Mouse (Mus musculus): ENCODE data around the gene BC049715.
"Not testable (repeated sequence)": the region's sequence is repeated elsewhere in the genome, so short reads cannot be mapped to it uniquely, and the experiment has no call there.

The BC049715 gene

GRCm38 (mm10) chr6:136827516-136827880 lies at the start of gene BC049715:
TSS of gene BC049715 (plus strand) at chr6:136827626.
- no peak for DNase-seq (ENCODE audit: low spot score in 2 of 2)

GRCm38 (mm10) chr6:136781377-136781986 lies 45.9 kb upstream of the BC049715 start, which contains the start of gene Gucy2c:
TSS of gene Gucy2c (minus strand) at chr6:136781765.
- no peak for DNase-seq (ENCODE audit: low spot score in 2 of 2)

DNA sequence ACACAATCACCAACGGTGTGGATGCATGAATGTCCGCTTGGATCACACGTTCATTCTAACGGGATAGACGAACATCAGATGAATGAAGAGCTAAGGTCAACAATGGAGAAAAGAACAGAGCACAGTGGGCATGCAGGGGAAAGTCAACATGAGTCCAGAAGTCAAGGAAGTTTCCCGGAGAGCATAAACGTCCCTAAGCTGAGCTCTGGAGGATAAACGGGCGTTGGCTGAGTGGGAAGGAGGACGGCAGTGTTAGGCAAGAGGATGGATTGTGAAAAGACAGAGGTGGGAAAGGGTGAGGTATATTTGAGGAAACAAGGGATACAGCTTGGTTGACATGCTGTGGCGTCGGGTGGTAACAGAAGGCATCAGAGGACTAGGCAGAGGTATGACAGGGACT lies 45.3 kb upstream of the BC049715 start:
- DNase-seq (ENCODE audit: low spot score in 2 of 2), result no peak

GRCm38 (mm10) chr6:136782761-136783160 lies 44.7 kb upstream of the BC049715 start:
- no peak for DNase-seq (ENCODE audit: low spot score in 2 of 2)

- DNase-seq (ENCODE audit: low spot score in 2 of 2), result no peak
Observed at GRCm38 (mm10) chr6:136789391-136789971, 37.9 kb upstream of the BC049715 start.

DNA sequence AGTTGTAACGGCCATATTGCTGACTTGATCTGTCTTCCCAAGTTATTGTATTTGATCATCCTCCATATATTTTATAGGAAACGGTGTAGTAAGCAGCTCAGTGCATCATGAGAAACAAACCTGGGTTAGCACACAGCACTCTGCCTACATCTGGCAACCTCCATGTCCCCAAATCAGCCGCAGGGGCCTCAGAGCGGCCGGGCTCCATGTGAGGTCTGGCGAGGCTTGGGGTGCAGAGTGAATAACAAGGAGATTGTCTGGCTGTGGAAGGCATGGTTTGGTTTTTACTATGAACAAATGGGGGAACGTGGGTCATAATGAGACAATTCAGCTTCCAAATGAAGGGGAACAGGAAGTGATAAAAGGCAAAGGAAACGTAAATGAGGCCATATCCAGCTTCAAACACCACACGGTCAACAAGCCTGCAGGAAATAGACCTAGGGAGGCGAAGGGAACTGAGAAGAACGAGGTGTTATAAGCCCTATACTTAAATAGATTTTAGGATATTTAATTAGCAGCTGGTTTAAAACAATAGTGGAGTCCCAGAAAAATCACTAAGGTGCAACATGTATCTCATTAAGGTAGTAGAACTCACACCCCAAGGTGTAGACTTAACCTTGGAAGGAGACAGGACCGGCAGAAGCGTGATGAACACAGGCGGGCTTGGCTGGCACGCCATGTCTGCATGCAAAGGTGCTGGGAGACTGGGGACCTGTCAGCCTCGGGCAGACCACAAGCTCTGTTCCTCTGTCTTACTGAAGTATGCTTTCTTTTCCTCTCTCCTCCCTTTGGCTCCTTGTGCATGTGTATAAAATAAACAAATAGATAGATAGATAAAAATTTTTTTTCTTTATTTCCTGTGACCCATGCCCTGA lies 34.3 kb upstream of the BC049715 start:
- no peak for DNase-seq (ENCODE audit: low spot score in 2 of 2)

- no peak for DNase-seq (ENCODE audit: low spot score in 2 of 2)
Observed at GRCm38 (mm10) chr6:136793831-136794525, 33.4 kb upstream of the BC049715 start.

GRCm38 (mm10) chr6:136795110-136795509 lies 32.3 kb upstream of the BC049715 start:
- no peak for DNase-seq (ENCODE audit: low spot score in 2 of 2)

DNA sequence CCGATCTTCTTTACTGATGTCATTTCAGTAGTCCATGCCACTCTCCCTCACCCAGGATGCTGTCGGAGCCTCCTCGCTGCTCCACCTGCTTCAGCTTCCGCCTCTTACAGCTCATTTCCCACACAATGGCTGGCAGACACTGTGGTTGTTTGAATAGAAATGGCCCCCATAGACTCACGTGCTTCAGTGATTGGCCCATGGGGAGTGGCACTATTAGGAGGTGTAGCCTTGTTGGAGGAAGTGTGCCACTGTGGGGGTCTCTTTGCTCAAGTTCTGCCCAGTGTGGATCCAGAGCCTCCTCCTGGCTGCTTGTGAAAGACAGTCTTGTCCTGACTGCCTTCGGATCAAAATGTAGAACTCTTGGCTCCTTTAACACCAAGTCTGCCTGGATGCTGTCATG lies 31.6 kb upstream of the BC049715 start:
- no peak for DNase-seq (ENCODE audit: low spot score in 2 of 2)

GRCm38 (mm10) chr6:136797874-136798693 lies 29.3 kb upstream of the BC049715 start:
- not testable (repeated sequence) for DNase-seq (ENCODE audit: low spot score in 2 of 2)

- DNase-seq (ENCODE audit: low spot score in 2 of 2), result no peak
Observed at GRCm38 (mm10) chr6:136800710-136801109, 26.7 kb upstream of the BC049715 start.

DNA sequence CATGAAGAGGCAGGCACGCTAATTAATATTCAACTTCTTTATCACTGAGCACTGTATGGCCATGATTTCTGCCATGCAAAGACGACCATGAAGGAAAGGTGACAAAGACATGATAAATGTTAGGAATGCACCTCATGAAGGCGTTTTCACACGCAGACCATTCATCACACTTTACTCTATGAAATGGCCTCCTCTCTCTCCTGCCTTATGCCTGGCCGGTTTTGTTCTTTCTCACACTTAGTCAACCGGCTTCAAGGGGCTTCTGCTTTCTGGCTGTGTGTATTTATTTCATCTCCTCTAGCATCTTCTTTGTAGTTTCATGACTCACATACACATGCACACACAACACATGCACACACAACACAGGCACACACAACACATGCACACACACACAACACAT lies 26.2 kb upstream of the BC049715 start:
- DNase-seq (ENCODE audit: low spot score in 2 of 2), result no peak

- DNase-seq (ENCODE audit: low spot score in 2 of 2), result no peak
Observed at GRCm38 (mm10) chr6:136803093-136803738, 24.2 kb upstream of the BC049715 start.

DNA sequence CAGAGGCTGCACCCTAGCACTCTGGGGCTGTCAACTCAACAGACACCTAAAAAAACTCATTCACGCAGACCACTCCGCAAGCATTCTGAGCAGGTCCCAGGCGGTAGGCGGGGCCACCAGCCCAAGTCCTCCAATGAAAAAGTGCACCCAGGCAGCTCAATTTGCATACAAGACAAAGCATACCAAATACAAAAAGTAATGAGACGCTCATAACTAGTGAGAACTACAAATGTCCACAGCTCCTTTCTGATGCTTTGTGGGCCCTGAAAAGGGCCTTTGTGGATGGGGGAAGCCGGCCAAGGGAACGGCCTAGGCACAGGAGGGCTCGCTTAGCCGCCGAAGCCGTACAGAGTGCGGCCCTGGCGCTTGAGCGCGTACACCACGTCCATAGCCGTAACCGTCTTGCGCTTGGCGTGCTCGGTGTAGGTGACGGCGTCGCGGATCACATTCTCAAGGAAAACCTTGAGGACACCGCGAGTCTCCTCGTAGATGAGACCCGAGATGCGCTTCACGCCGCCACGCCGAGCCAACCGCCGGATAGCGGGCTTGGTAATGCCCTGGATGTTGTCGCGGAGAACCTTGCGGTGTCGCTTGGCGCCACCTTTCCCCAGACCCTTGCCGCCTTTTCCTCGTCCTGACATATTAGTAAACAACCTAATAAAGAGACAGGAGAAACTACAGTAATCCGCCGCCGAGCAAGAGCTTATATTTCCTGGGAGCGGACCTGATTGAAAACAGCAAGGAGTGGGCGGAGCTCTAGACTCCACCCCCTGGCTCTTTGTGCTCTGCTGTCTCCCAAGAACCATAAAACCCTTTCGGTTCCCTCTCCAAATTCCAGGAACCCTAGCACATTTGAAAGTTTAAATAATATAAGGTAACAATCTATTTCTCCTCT lies 23.4 kb upstream of the BC049715 start, which contains the start of gene Hist4h4:
TSS of gene Hist4h4 (minus strand) at position 677 of the 895 bp plus-strand sequence.
- peak; percentile 93 to 95 for DNase-seq (ENCODE audit: low spot score in 2 of 2)

- DNase-seq (ENCODE audit: low spot score in 2 of 2), result no peak
Observed at GRCm38 (mm10) chr6:136804705-136805408, 22.6 kb upstream of the BC049715 start.

DNA sequence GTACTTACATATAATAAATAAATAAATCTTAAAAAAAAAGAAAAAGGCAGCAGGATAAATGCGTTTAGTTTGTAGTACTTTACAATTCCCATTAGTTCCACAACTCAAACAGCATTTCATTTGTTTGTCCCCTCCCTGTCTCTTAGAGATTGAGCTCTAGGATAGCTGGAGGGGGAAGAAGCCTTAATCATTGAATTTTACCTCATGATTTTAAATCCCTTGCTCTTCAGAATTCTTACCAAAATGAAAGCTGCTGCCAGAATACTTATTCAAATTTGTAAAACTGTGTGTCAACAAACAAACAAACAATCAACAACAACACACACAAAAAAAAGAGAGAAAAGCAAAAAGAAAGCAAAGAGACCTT lies 22.0 kb upstream of the BC049715 start:
- no peak for DNase-seq (ENCODE audit: low spot score in 2 of 2)

DNA sequence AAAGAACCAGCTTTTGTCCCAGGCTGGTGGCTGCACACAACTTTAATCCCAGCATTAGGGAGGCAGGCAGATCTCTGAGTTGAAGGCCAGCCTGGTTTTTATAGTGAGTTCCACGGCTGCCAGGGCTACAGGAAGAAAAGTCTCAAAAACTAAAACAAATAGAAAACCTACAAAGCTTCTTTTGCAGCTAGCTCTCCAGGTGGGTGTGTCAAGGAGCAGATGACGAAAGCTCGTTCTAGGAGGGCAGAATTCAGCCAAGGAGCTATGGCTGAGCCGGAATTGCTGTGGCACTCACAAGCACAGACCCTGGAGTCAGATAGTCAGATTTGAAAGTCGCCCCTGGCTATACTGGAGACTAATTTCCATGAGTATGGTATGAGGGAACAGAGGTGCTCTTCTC lies 20.6 kb upstream of the BC049715 start:
- DNase-seq (ENCODE audit: low spot score in 2 of 2), result no peak

DNA sequence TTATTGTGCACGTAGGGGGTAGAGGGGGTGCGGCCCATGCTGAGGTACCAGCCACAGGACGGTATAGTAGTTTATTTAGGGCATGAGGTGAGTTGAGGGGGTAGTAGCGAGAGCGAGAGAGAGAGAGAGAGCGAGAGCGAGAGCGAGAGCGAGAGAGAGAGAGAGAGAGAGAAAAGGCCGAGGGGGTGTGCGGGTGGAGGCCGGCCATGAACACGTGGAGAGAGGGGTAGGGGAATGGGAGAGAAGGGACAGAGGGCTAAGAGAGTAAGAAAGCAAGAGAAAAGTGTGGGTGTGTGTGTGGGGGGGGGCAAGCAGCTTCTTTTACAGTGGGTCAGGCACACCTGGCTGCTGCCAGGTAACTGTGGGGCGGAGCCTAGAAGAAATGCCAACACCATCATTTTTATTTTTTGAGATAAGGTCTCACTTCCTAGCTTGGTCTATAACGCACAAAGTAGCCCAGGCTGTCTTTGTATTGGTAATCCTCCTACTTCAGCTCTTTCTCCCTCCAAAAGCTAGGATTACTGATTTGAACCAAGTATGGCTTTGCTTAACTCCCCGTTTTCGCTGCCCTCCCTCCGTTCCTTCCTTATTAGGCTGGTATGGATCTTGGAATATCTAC lies 19.9 kb upstream of the BC049715 start:
- no peak for DNase-seq (ENCODE audit: low spot score in 2 of 2)

DNA sequence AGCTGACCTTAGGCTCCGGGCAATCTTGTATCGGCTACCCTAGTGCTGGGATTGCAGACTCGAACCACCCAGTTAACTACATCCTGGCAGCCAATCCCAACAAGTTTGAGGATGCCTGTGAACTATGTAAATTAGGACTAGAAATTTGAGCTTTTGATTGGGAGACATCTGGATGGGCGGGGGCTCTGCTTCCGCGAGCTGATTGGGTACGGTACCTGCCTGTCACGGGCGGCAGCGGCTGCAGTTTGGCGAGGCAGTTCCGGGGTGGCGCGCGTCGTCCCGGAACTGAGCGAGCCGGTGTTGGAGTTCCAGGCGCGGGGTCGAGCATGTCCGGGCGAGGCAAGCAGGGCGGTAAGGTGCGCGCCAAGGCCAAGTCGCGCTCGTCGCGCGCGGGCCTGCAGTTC lies 19.4 kb upstream of the BC049715 start, which contains the start of gene H2afj:
TSS of gene H2afj (plus strand) at position 231 of the 404 bp plus-strand sequence.
- DNase-seq (ENCODE audit: low spot score in 2 of 2), result peak; percentile 97

Data from spleen, postnatal 36 days (tissue).